Mouse (Mus musculus) c-Kit-positive CD71-negative TER-119-negative erythroid progenitor cells, embryonic 14.5 days (primary cell): ENCODE results near the gene Ammecr1.

Experiments used
- DNase-seq: peaks from one replicate; pipeline ENCODE4 v3.0.0-alpha.2; 2013; ENCODE audit warnings: low read depth

Gene Ammecr1

DNA sequence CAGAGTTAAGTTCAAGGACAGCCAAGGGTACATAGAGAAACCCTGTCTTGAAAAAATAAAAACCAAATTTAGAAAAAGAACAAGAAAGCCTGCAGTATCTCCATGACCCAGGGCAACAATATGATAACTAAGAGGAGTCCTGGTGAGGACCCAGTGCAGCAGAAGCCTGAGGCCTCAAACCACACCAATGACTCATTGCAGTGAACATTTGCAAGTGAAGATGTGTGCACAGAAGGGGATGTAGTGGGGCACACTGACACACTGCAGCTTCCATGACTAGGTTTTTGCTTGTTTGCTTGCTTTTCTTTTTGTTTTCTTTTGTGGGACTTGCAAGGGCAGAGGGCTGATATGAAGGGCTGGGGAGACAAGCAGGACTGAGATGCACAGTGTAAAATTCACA lies 52.3 kb downstream of the Ammecr1 start:
- DNase-seq, result no peak

DNA sequence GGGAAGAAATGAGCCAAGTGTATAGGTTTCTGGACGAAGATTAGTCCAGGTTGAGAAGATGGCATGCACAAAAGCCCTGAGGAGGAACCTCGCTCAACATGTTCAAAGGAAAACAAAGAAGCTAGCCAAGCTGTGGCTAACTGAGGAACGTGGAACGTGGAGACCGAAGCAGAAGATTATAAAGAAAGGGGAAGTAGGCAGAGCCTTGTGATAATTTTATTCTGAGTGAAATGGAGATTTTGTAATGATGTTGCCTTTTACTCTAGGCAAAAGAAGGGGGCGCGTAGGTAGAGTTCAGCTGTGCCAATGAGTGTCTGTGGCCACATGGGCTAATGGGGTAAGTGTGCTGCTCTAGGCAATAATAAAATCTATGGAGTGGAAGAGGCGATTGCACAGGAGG lies 62.7 kb downstream of the Ammecr1 start:
- DNase-seq, result no peak

DNA sequence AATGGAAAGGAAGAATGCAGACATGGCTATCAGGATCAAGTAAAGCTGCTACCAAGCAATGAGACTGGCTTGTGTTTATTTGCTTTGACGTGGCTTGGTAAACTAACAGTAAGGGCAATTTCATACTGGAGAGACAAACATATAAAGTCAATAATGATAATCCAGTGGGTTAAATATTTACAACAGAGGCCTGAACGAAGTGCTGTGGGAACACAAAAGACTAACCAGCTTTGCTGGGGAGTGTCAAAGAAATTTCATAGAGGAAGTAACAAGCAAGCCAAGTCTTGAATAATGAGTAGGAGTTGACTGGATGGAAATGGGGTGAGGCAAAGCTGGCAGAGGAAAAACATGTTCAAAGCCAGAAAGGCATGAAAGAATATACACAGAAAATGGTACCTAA lies 63.9 kb downstream of the Ammecr1 start:
- no peak for DNase-seq

DNA sequence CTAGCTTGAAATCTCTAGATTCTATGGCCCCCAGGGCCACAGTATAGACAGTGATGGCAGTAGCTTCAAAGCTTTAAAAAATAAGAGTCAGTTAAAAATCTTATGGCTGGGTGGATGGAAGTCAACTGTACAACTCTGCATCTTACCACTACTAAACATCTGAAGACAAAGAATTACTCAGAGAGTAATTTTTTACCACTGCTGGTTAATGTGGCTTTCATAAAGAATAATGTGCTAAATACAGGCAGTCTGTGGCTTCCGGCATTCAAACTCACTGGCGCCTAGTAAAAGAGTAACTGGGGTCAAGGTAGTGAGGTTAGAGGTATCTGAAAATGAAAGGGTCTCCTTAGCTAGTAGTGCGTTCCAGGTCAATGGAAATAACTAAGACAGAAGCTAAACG lies 64.6 kb downstream of the Ammecr1 start:
- no peak for DNase-seq

DNA sequence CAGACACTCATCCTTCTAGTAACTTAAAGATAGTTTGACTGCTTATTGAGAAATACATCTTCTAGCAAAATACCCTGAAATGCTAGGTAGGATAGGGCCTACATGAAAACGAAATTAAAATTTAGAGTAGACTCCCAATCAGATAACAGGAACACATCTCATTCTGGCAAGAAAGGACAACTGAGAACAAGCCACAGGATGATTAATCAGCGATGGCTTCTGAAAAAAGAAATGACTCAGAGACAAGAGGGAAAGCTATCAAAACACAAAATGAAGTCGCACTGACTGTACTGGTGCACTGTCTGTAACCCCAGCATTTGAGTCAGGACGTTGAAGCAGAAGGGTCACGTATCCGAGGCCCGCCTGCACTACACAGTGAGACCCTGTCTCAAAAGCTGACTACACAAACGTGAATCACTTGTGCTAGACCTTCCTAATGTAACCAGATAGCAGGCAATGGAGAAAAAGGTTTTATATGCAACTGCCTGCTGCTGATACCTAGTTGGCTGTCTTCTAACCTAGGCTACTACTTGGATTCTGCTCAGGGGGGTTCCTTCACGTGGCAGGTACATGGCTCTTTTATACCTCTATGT lies 68.1 kb downstream of the Ammecr1 start:
- no peak for DNase-seq

DNA sequence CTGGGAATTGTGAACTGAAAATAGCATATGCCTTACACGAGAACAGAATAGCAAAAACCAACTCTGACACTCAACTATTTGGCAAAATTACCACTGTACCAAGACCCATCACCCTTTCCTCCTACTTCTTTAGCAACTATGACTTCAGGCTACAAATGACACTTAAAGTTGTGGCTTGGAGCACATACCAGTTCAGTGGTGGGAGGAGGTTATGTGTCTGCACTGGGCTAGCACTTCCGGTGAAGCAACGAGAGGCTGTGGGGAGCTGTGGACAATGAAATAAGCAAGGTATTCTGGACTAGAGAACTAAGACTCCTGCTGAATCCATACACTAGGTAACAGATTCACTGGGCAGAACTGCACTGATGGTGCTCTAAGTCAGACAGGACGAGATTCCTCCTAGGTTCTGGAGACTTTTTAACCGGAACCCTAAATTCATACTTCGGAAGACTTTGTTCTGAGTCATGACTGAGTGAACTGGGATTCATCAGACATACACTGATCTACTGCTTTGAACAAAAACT lies 69.0 kb downstream of the Ammecr1 start:
- no peak for DNase-seq

DNA sequence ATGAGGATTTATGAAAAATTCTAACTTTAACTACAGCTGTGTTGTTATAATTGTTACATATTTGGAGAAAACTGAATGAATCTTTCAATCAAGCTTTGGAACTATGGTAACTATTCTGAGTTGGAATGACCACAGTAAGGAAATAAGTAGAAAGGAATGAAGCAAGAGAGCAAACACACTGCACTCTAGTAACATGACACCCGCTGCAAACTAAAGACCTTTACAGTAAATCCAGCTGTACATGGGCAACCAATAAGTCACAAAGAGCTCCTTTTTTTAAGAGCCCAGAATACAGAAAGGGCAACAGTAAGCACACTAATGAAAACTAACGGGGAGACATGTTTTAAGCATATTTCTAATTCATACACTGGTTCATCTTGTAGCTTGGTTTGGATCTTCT lies 71.2 kb downstream of the Ammecr1 start:
- DNase-seq, result no peak

DNA sequence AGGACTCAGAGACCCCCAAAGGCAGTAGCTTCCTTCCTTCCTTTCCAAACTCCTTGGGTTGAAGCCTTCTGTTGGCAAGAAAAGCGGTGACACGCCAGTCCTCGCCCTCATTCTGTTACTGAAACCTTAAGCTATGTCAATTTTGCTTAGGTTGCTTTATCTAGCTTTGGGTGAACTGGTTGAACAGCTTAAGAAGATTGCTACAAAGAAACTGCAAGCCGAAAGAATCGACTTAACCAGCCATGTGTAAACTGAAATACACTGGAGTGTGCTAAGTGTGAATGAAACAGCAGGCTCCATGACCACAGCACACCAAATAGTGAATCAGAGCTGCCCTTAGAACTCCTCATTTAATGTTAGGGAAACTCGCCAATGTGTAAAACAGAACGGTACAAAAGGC lies 80.6 kb downstream of the Ammecr1 start:
- no peak for DNase-seq

DNA sequence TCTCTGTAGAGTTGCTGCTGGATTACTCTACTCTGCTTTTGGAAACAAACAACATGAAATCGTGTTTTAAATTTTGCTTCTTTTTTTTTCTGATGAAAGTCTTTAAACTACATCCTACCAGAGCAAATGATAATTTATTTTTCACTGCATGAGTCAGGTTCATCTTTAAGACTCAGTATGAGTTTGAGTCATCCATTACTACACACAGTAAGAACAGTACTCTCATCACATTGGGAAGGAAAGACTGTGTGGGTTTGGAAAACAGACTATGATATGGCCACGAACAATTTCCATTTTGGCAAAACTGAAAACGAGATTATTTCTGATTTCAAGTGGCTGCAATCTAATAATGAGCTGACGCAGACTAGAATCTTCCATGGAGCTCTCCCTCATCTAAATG lies 82.9 kb downstream of the Ammecr1 start:
- no peak for DNase-seq

DNA sequence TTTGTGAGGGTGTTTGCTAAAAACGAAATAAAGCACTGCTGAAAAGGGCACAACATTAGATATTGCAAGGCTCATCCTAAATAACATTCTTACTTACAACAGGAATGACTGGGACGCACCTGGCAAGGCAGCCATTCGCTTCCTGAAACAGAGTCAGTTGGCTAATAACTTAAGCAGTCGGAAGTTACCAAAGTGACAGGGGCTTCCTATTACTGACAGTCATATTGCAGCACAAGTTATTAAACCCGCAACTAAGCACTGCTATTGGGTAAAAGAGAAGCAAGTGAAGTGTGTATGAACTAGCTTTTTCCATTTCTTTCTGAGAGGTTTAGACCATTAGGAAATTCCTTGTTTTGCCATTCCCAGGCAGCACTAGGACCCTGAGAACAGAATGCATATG lies 84.3 kb downstream of the Ammecr1 start:
- no peak for DNase-seq

DNA sequence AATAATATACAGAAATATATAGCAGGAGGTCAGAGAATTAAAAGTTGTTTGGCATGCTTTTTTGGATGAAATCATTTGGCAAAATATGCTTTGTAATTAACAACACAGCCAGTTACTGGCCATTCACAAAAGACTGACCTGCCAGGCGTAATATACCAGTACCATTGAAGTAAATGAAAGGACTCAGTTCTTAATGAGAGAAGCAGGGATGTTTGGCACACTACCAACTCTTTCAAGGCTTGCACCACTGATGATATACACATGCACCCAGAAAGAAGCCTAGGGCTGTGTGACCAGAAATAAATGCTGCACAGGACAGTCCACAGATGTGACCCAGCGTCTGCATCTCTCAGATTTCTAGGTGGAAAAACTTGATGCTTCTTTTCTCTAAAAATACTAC lies 96.7 kb downstream of the Ammecr1 start:
- no peak for DNase-seq

DNA sequence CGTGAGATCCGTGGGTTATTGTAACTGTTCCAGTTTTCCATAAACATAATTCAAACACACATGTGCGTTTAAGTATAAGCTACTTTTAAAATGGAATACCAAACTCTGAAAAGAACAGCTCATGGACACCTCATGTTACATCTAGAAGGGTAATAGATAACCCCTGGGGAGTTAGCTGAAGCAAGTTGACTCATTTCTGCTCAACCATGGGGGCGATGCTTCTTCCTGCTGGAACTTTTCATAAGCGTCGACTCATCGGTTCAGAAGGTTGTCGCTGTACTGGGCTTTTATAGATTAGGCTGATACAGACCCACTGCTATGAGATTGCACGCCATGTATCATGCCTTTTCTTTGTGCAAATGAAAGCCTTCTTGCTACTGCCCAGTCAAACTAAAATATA lies 118.5 kb downstream of the Ammecr1 start:
- no peak for DNase-seq

DNA sequence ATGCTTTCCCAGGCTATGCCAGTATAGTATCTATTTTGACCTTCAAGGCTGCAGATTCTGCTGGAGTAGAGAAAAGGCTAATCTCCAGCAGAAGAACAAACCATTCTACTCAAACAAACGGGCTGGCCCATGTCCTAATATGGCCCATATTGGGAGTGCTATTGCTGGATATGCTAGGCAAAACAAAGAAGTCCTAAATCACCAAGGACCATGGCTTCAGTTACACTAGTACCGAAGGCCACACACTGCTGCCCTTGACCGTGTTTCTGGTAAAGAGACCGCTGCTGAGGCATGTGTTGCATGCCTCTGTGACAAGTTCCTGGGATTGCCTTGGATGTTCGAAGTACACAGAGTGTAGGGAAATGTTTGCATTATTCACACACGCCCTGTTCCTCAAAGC lies 120.3 kb downstream of the Ammecr1 start:
- DNase-seq, result no peak

DNA sequence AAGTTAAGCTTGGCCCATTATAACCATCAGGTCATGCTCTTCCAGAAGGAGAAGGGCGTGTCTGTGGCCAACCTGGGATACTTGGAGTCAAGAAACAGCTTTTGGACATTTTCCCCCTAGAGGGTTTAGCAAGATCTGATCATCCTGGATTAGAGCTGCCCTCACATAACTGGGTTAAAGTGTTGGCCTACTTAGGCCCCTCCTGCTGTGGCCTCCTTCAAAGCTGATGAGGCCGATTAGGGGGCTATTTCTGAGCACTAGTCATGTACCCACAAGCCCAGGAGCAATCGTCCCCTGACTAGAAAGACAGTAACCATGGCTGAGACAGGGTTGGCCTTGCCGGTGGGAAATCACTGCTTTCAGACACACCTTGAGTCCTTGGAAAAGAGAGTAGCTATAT lies 124.6 kb downstream of the Ammecr1 start:
- no peak for DNase-seq

DNA sequence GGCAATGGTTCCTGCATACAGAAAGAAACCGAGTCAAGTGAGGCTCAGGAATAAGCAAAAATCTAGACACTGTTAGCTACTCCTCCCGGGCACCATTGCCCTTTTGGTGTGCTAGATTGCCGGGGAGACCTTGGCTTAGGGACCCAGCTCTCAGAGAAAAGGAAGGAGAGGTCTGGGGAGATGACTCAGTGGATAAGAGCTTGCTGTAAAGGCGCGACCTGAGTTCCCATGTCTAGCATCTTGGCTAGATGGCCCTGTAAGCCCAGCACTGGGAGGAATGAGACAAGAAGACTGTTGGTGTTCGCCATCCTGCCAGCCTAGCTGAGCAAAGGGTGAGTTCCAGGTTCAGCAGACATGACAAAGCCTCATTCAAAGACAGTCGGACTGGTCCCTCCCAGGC lies 127.1 kb downstream of the Ammecr1 start:
- DNase-seq, result no peak

DNA sequence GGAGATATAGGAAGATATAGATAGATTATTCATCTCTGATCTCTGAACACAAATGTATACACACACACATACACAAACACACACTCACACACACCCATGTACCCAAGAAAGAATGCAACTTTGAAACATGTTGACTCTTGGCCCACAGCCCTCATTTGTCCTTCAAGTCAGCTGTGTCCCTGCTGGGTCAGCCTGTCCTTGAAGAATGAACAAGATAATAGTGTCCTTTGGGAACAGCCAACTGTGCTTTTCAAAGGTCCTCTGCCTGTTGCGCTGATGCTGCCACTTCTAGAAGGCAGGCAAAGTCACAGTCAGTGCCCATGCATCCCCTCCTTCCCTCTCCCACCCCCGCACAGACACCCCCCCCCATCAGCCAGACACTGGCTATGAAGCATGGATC lies 127.7 kb downstream of the Ammecr1 start:
- DNase-seq, result no peak

DNA sequence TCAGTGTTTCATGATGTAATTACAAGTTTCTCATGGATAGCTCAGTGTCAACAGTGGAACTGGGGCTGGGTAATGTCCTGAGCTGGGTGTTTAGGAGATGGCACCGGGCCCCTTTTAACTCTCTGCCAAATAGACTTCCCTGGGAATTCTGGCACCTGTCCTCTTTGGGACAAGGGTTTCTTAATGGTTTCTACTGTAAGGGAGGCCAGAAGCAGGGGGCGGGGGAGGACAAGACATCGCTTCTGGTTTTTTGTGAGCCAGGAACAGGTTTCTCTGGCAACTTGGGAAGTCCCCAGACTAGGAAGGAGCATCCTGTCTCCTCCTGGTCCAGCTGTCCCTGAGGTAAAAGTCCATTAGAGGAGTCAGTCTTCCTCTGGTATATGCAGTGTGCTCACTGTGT lies 129.2 kb downstream of the Ammecr1 start:
- DNase-seq, result no peak

DNA sequence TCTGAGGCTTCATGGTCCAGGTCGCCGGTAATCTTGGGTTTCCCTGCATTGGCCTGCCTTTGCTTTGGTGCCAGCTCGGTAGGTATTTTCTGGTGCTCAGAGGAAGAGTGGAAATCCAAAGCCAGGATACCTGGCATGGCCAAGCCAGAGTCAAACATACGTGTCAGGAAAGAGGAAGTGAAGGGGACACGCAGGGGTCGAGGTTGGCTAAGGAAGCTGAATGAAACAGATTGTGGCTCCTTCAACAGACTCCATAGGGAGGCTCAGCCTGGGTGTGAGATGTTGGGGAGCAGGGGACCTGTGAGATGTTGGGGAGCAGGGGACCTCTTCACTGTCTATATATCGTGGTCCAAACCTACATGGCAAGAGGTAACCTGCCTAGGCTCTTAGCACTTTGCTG lies 130.1 kb downstream of the Ammecr1 start:
- no peak for DNase-seq

DNA sequence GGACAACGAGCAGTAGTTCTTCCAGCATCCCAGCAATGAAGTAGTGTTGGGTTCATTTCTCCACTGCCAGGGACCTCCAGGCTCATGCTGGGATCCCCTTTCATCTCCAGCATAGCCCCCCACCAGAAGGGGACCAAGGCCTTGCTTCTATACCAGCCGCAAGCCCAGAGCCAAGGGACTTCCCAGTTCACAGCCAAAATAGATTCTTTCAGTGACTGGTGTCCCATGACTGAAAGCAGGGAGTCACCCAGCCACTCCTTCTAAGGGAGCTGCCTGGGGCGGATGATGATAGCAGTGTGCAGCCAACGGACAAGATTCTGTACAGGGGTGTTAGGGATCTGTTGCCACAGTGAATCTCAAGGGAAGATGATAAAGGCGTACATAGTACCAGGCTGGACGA lies 131.7 kb downstream of the Ammecr1 start:
- DNase-seq, result no peak

DNA sequence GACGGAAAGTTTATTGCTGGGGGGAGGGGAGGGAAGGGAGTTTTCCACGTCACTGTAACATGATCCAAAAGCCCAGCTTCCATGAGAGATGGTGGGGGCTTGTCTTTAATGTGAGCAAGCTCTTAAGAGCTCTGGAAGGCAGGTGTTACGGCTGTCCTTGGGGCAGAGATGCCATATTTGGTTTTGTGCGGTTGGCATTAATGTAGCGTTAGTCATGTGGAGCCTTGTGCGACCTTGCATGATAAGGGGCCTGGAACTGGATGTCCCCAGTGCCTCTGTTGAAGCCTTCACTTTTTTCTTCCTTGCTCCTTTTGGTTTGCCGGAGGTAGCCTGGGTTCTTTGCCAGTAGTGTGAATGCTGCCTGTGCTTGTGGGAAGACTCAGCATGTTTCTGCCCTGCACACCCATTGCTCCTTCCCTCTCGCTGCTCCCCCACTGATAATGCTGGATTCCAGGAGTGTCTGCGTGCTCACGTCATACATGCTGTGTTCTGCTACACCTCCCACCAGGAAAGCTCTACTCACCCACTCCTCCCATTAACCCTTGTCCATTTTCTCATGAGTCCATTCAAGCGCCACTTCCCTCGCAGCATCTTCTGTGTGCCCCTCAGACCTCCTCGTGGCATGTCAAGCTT lies 133.2 kb downstream of the Ammecr1 start:
- no peak for DNase-seq

DNA sequence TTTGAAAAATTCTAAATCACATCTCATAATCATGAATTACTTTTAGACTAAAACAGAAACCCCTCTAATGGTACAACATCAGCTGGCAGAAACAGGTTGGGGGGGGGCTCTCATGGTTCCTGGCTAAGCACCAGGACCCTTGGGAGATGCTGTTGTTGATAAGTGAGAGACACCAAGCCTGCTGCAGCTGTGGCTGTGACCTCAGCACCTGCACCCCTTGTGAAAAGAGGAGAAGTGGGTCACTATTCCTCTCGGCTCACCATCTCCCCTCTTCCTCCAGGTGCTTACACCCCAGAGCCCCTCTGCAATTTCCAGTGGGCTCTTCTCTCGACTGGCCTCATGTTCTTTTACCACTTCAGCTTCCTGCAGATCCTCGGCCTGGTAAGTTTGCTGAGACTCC lies 134.3 kb downstream of the Ammecr1 start:
- no peak for DNase-seq

DNA sequence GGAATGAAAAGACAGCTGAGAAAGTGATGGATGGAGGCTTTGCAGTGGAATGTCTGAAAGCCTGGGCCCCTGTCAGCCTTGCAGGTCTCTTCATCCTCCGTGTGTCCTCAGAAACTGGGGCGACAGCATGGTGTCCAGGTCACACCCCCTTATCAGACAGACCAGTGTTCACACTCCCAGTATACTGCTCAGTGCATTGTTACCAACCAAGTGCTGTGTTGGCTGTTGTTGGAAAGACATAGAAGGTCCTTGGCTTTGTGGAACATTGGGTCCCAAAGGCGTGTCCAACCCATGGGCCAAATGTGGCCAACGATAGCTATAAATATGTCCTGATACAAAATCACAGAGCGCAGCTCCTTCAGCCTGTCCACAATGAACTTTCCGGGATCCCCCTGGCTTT lies 136.0 kb downstream of the Ammecr1 start:
- no peak for DNase-seq

DNA sequence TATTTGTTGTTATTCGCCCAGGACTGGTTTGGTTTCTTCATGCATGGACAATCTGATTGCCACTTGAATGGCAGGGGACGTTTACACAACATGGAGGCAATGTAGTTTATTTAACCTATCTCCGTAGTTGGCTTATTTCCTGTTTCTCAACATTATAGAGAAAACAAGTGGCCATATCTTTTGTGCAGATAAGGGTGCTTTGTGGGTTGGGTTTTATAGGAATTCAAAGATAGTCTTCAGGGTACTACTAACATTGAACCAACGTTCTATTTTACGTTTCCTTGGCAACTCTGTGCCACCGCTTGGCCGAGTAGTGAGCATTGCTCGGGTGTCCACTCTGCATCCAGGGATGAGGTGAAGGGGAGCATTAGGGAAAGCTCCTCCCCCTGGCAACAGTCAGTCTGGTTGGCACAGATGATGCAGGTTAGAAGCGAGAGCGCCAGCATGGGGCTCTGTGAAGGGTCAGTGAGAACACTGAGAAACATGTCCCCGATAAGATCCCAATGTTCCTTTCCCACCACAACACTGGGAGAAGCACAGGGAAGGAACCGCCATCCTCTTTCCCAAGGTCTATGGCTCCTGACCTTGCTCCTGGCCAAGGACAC lies 136.6 kb downstream of the Ammecr1 start:
- DNase-seq, result no peak

DNA sequence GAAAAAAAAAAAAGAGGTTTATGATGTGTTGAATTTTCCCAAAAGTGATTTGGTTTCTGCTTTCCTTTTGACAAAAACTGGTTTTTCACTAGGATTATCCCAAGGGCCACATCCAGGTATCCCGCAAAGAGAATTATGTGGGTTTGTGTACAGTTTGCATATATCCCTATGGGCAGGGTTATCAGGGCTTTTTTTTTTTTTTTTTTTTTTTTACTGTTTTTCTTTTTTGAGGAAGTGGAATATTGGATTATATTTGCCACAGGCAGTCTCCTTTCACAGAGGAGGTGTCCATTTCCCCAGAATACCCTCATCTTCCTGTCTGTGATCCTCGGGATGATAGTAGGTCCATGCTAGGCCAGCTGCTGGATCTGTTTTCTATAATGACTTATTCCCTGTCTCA lies 137.3 kb downstream of the Ammecr1 start:
- DNase-seq, result no peak
